Mouse (Mus musculus): ENCODE data around the gene Vav1. TPM values are rescaled to one million over a fixed set of nuclear protein-coding genes. Genes with fewer than 3 reads are reported as not detected.

Gene Vav1
- polyA plus RNA-seq (2016; fragmentation: Nextera tagmentation; extraction: Ambion mirVana): 1.8 and 2.0 TPM in 2 replicates

- H3K9me3 ChIP-seq: no peaks in the 10 kb centered on the region
- no peak within 1 kb of the TSS for H3K9ac ChIP-seq
- peaks cover 17% of the 10 kb centered on the region for H3K4me1 ChIP-seq
- no peak within 1 kb of the TSS for H3K27ac ChIP-seq
- WGBS: 69% methylated on average over 26 of the region's 26 CpGs
- H3K36me3 ChIP-seq: no peaks in the 10 kb centered on the region
- H3K27me3 ChIP-seq (replicated peaks): peaks cover 25% of the 10 kb centered on the region
- no peak within 1 kb of the TSS for H3K4me2 ChIP-seq (replicated peaks)
- H3K4me3 ChIP-seq: no peak within 1 kb of the TSS
- no peak for ATAC-seq (ENCODE audit: low FRiP score, low read depth)
Measured at GRCm38 (mm10) chr17:57278943-57279590, at the start of gene Vav1. Gene Vav1 (plus strand): TSS chr17:57279100.

DNA sequence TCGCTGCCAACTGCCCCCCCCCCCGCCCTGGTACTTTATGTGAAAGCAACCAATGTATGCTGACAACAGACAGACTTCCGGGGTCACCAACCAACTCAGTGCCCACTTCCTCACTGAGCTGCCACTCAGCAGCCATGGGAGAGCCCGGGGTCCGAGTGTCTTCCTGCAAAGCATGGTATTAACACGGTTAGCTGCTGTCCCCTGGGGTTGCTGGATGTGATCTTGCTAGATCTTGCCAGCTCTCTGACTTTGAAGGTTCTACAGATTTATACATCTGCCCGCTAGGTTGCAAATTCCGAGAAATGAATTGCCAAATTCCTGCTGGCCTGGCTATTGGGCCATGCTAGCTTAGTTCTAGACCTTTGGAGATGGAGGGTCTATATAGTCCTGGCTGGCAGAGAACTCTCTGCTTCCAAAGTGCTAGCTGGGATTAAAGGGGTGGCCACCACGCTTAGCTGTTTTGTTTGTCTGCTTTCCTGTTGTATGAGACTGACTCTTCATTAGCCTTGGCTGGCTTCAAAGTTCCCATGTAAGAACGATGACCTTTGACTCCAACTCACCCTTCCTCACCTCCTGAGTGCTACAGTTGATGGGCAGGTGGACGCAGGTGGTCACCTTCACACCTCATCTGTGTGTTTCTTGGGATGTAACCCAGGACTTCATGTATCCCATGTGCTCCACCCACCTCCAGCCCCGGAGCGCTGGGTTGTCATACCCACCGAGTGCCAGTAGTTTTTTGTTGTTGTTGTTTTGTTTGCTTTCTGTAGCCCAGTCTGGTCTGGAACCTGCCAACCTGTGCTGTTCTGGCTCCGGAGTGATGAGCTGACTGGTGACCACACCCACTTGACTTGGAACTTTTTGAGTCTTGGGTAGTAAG lies 48.8 kb upstream of the Vav1 start:
- no peak for ATAC-seq (ENCODE audit: low FRiP score, low read depth)
- whole genome bisulfite sequencing: 78% methylated on average over 15 of the region's 15 CpGs
- no peaks in the 10 kb centered on the region for H3K27me3 ChIP-seq (replicated peaks)

GRCm38 (mm10) chr17:57230728-57231125 lies 48.2 kb upstream of the Vav1 start:
- Histone ChIP-seq H3K9me3 (no peaks in the 10 kb centered on the region), H3K27me3 (replicated peaks) (no peaks in the 10 kb centered on the region), H3K27ac (no peak overlapping the region), H3K9ac (no peak overlapping the region), H3K4me1 (no peaks in the 10 kb centered on the region), H3K36me3 (peaks cover 15% of the 10 kb centered on the region), H3K4me3 (no peak overlapping the region), H3K4me2 (replicated peaks) (no peak overlapping the region)
- ATAC-seq (ENCODE audit: low FRiP score, low read depth): no peak
- 83% methylated on average over 6 of the region's 6 CpGs for WGBS

More for the DNA sequence above, 48.8 kb upstream of the Vav1 start:
- Histone ChIP-seq H3K9ac (no peak overlapping the region), H3K9me3 (no peaks in the 10 kb centered on the region), H3K4me2 (replicated peaks) (no peak overlapping the region), H3K4me3 (no peak overlapping the region), H3K36me3 (peaks cover 10% of the 10 kb centered on the region; the same call in 1 of the 2 replicates), H3K4me1 (no peaks in the 10 kb centered on the region), H3K27ac (no peak overlapping the region)

DNA sequence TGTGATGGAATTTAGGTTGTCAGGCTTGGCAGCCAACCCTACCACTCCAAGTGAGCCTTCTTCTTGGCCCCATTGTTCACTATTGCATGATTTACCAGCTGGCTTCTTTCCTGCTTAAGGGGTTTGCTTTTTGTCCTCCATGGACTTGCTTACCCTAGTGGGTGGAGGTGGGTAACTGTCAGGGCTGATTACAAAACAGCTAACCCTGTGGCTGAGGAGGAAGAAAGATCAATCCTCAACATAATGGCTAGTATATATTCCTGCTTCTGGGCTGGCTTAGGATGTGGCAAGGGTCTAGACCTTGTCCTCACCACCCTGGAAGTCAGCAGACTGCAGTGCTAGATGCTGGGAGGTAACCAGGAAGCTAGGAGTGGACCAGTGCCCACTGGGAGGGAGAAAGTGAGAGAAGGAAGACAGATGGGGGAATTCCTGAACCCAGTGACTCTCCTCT lies 47.6 kb upstream of the Vav1 start:
- Histone ChIP-seq H3K4me3 (no peak overlapping the region), H3K9ac (no peak overlapping the region), H3K9me3 (no peaks in the 10 kb centered on the region), H3K4me2 (replicated peaks) (no peak overlapping the region), H3K27me3 (replicated peaks) (no peaks in the 10 kb centered on the region), H3K4me1 (no peaks in the 10 kb centered on the region), H3K27ac (no peak overlapping the region), H3K36me3 (peaks cover 21% of the 10 kb centered on the region)
- ATAC-seq (ENCODE audit: low FRiP score, low read depth): no peak

- Histone ChIP-seq H3K4me1 (no peaks in the 10 kb centered on the region), H3K4me2 (replicated peaks) (no peak overlapping the region), H3K4me3 (no peak overlapping the region), H3K27me3 (replicated peaks) (no peaks in the 10 kb centered on the region), H3K9me3 (no peaks in the 10 kb centered on the region), H3K9ac (no peak overlapping the region), H3K27ac (no peak overlapping the region), H3K36me3 (peaks cover 30% of the 10 kb centered on the region)
- no peak for ATAC-seq (ENCODE audit: low FRiP score, low read depth)
- WGBS: 75% methylated on average over 1 of the region's 1 CpGs
Measured at GRCm38 (mm10) chr17:57232200-57232599, 46.7 kb upstream of the Vav1 start.

DNA sequence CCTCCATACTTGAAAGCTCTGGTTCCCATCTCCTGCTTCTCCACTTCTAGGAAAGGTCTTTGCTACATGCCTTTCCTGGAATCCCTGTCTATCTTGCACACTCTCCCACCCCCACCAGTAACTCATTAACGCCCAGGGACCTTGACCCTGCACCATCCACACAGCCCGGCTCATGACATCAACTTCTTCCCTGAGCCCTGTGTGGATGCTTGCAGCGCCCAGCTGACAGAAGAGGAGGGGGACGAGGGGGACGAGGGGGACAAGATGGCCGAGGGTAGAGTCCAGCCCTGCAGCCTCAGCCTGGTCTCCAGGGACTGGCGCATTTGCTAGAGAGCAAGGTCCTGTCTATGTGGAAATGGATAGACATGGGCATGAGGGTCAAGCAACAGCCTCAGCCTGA lies 45.9 kb upstream of the Vav1 start:
- no peak overlapping the region for H3K27ac ChIP-seq
- no peak overlapping the region for H3K4me3 ChIP-seq
- no peak overlapping the region for H3K9ac ChIP-seq
- peaks cover 37% of the 10 kb centered on the region for H3K36me3 ChIP-seq
- ATAC-seq (ENCODE audit: low FRiP score, low read depth): no peak
- no peaks in the 10 kb centered on the region for H3K4me1 ChIP-seq
- no peaks in the 10 kb centered on the region for H3K9me3 ChIP-seq
- no peaks in the 10 kb centered on the region for H3K27me3 ChIP-seq (replicated peaks)
- no peak overlapping the region for H3K4me2 ChIP-seq (replicated peaks)
- 54% methylated on average over 7 of the region's 7 CpGs for WGBS

- H3K4me2 ChIP-seq (replicated peaks): no peak overlapping the region
- 87% methylated on average over 12 of the region's 12 CpGs for WGBS
- no peak overlapping the region for H3K27ac ChIP-seq
- no peak overlapping the region for H3K9ac ChIP-seq
- no peaks in the 10 kb centered on the region for H3K9me3 ChIP-seq
- H3K36me3 ChIP-seq: peaks cover 41% of the 10 kb centered on the region
- no peaks in the 10 kb centered on the region for H3K4me1 ChIP-seq
- no peak for ATAC-seq (ENCODE audit: low FRiP score, low read depth)
- H3K27me3 ChIP-seq (replicated peaks): no peaks in the 10 kb centered on the region
- H3K4me3 ChIP-seq: no peak overlapping the region
Measured at GRCm38 (mm10) chr17:57234254-57234928, 44.5 kb upstream of the Vav1 start.

- 92% methylated on average over 5 of the region's 5 CpGs for WGBS
- Histone ChIP-seq H3K4me3 (no peak overlapping the region), H3K27ac (no peak overlapping the region), H3K4me1 (no peaks in the 10 kb centered on the region), H3K4me2 (replicated peaks) (no peak overlapping the region), H3K36me3 (peaks cover 41% of the 10 kb centered on the region), H3K9me3 (no peaks in the 10 kb centered on the region), H3K27me3 (replicated peaks) (no peaks in the 10 kb centered on the region), H3K9ac (no peak overlapping the region)
- no peak for ATAC-seq (ENCODE audit: low FRiP score, low read depth)
Measured at GRCm38 (mm10) chr17:57235803-57236202, 43.1 kb upstream of the Vav1 start.

GRCm38 (mm10) chr17:57237181-57237580 lies 41.7 kb upstream of the Vav1 start:
- Histone ChIP-seq H3K9ac (no peak overlapping the region), H3K4me2 (replicated peaks) (no peak overlapping the region), H3K4me3 (no peak overlapping the region), H3K4me1 (no peaks in the 10 kb centered on the region), H3K27me3 (replicated peaks) (no peaks in the 10 kb centered on the region), H3K27ac (no peak overlapping the region), H3K36me3 (peaks cover 48% of the 10 kb centered on the region), H3K9me3 (peaks cover 3% of the 10 kb centered on the region; the same call in 1 of the 2 replicates)
- no peak for ATAC-seq (ENCODE audit: low FRiP score, low read depth)
- WGBS: 93% methylated on average over 9 of the region's 9 CpGs

DNA sequence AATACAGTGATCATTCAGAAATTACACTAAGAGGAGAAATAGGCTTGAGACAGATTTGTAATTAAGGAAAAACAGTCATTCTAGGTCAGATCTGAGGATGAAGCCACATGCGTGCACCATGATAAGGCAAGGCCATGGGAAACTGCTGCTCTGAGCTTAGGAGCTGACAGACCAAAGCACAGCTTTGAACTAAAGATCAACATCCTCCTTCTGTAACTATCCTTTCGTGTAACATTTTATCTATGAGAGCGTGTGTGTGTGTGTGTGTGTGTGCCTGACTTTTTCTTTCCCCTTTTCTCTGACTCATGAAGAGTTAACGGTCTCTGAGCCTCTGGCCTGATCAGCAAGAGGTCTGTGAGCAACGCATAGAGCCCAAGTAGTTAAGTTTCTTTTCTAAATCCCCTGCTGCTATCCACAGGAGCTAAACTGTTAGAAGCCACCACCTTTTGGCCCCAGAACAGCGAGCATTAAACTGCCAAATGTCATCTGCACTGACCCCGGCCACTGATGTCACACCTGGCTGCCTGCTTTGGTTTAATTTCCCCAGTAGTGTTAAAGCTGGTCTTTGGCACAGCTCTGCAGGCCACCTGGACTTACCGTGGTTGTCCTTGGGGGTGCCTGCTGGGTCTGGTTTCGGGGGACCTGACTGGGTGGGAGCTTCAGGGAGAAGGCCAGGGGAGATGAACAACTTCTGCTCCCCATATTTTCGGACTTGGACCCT lies 35.1 kb upstream of the Vav1 start:
- H3K4me3 ChIP-seq: no peak overlapping the region
- 0 out of 2 replicates have a peak overlapping the region, but pooled peaks have one; percentile 13 for H3K9ac ChIP-seq
- no peak for ATAC-seq (ENCODE audit: low FRiP score, low read depth)
- no peaks in the 10 kb centered on the region for H3K27me3 ChIP-seq (replicated peaks)
- H3K27ac ChIP-seq: no peak overlapping the region
- peaks cover 12% of the 10 kb centered on the region for H3K4me1 ChIP-seq
- peaks cover 21% of the 10 kb centered on the region for H3K36me3 ChIP-seq
- H3K4me2 ChIP-seq (replicated peaks): no peak overlapping the region
- 78% methylated on average over 10 of the region's 10 CpGs for WGBS
- H3K9me3 ChIP-seq: peaks cover 3% of the 10 kb centered on the region; the same call in 1 of the 2 replicates

DNA sequence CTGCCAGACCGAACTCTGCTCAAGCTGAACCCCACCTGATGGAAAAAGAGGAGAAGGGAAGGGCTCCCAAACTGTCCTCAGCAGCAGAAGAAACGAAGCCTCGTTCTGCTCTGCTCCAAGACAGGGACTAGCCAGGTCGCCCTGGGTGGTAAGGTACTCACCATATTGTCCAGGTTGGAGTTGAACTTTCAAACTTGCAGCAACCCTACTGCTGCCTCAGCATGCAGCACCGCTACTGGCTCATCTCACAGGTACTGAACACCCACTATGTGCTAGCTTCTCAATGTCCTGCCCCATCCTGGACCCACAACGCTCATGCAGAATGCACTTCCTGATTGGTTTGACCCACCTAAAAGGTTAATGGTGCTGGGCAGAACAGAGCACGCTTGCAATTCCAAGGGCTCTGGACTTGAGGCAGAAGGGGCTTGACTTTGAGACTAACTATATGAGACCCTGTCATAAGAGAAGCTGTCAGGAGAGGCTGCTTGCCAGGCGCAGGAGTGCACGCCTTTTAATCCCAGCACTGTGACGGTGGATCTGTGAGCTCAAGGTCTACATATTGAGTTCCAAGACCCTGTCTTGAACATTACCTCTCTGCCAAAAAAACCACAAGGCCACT lies 33.5 kb upstream of the Vav1 start:
- Histone ChIP-seq H3K27me3 (replicated peaks) (no peaks in the 10 kb centered on the region), H3K9me3 (peaks cover 3% of the 10 kb centered on the region; the same call in 1 of the 2 replicates), H3K36me3 (peaks cover 21% of the 10 kb centered on the region), H3K4me1 (peaks cover 23% of the 10 kb centered on the region), H3K9ac (no peak overlapping the region), H3K27ac (no peak overlapping the region), H3K4me2 (replicated peaks) (no peak overlapping the region), H3K4me3 (no peak overlapping the region)
- WGBS: 92% methylated on average over 10 of the region's 10 CpGs
- no peak for ATAC-seq (ENCODE audit: low FRiP score, low read depth)
